Mouse (Mus musculus): ENCODE results near the gene Shf.

Shf gene

DNA sequence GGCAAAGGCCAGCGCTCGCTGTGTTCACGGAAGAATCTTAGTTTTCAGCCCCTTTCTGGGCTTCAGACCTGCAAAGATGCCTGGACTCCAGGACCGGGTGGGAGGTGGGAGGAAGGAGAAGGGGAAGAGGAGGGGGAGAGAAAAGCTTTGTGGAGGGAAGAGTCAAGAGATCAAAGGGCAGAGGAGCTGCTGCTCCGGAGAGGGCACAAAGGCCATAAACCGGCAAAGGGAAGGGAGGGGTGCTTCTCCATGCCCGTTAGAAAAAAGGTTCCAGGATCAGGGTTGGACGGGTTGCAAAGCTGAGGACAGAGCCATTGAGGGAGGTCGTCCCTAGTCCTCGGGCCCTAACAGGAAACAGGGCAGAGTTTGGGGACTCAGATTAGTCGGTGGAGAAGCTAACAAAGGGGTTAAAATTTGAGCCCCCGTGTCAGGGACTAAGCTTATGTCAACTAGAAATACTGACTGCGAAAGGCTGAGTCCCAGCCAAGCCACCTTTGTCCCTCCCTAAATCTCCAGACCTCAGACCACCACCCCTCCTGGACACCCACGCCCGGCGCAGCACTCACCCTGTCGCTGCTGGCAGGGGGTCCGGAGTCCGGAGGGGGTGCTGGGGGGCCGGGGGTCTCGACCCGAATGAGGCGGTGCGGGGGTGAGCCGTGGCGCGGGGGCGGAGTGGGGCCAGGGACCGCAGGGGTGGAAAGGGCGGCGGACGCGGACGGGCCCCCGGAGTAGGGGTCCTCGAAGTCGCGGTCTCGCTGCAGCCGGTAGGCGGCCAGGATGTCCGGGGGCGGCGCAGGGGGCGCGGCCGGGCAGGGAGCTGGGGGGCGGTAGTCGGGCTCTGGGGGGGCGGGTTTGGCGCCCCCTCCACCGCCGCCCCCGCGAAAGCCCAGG is 636 bp downstream of the Shf start:
- peak; percentile 47 for DNase-seq (ENCODE audit: low read depth)

DNA sequence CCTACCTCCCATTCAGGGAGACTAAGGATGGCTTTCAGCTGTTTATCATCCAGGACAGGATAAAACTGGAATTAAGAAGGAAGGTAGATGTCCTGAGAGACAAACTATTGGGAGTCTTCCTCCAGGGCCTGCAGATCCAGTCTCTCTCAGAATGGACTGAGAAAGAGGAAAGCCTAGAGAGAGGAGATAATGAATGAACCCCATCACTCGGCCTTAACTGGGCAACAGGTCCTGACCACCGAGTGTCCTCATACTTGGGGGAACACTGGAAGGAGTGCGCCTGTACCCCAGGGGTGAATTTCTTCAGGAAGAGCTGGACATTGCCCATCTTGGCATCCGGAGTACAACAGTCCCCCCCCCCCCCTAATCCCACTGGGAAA is 1.3 kb downstream of the Shf start:
- no peak for DNase-seq (ENCODE audit: low read depth)

DNA sequence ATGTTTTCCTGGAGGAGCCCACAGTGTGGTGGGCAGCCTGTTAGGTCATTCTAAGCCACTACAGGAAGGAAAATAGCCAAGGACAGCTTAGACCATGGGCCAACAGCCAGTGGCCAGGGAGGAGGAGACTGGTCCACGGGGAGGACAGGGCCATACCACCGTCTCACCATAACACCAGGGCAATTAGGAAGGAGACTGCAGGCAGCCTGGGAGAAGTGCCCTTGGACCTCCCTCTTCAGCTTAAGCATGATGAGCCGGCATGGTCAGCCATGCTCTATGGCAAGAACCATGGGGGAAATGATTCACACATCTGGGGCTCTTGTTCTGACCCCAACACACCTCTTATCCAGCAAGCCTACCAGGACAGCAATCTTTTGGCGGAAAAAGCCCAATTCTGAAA is 1.8 kb downstream of the Shf start:
- peak; percentile 77 for DNase-seq (ENCODE audit: low read depth)

DNA sequence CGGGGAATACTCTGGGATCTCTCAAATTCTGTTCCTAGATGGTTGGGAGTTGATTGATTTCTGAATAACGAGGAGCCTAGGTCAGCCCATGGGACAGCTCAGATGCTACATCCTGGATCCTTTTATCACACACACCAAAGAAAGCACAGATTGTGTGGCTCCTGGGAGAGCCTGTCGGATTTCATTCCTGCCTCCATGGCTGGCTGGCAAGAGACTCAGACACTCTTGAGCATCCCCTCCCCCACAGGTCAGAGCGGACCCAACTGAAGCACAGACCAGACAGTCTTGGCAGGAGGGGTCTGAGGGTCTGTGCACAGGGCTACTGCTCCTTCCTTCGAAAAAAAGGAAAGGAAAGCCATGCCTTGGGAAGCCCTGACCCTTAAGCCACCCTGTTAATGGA is 2.3 kb downstream of the Shf start:
- DNase-seq (ENCODE audit: low read depth): no peak

DNA sequence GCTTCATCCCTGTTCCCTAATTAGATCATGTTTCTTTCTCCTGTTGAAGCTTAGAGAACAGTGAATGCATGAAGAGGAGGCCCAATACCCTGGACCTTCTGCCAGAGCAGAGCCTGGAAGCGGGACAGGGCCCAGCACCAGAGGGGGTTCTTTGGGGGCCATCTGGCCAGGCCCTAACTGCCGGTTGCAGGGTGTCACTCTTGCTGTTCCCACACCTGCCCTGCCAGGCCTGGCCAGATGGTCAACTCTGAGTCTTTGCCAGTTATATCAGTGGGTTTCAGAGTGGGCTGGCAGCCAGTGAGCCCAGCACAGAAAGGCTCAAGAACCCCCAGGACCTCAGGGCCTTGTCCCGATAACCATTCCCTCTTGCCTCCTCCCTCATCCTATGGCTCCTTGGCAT is 2.9 kb downstream of the Shf start:
- no peak for DNase-seq (ENCODE audit: low read depth)

DNA sequence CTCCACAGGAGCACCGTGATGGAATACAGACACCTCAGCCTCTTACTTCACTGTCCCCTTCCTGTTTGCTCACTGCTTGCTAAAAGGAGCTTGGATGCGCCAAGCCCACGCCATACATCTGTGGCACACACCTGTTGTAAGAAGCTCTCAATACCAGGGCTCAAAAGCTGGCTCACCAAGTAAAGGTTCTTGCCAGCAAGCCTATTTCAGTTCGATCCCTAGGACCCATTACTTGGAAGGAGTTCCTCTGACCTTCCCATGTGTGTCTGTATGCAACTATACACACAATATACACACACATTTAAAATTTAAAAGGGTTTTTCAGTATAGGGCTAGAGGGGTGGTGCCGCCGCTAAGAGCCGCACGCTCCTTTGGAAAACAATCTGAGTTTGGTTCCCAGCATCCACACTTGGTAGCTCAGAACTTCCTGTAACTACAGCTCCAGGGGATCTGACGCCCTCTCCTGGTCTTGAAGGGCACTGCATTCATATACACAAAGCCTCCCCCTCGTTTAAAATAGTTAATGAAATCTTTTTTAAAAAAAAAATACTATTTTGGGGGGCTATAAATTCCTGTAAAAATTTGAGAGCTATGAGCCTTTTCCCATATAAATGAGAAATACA is 3.6 kb downstream of the Shf start:
- peak; percentile 35 for DNase-seq (ENCODE audit: low read depth)

DNA sequence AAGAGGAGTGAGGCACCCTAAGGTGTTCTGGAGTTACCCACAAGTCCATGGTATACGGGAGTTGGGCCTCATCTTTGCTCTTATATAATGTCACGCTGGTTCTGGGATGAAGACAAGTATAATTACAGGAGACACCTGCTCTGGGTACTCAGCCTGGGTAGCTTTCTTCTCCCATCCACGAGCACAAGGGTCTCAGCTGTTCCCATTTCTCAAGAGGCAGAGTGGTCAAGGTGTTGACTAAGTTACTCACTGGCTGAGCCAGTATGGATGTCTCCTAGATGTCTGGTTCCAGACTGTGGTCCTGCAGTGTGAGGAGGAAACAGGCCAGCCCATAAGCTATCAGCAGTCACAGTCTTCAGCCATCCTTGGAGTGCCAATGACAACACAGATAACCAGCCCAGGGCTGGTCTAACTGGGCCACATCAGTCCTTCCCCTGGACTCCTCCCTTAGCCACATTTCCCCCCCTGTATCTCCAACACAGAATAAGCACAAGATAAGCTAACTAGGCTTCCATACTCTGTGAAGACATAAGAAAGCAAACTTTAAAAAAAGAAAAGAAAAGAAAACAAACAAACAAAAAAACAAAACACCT is 4.5 kb downstream of the Shf start:
- DNase-seq (ENCODE audit: low read depth): peak; percentile 27

DNA sequence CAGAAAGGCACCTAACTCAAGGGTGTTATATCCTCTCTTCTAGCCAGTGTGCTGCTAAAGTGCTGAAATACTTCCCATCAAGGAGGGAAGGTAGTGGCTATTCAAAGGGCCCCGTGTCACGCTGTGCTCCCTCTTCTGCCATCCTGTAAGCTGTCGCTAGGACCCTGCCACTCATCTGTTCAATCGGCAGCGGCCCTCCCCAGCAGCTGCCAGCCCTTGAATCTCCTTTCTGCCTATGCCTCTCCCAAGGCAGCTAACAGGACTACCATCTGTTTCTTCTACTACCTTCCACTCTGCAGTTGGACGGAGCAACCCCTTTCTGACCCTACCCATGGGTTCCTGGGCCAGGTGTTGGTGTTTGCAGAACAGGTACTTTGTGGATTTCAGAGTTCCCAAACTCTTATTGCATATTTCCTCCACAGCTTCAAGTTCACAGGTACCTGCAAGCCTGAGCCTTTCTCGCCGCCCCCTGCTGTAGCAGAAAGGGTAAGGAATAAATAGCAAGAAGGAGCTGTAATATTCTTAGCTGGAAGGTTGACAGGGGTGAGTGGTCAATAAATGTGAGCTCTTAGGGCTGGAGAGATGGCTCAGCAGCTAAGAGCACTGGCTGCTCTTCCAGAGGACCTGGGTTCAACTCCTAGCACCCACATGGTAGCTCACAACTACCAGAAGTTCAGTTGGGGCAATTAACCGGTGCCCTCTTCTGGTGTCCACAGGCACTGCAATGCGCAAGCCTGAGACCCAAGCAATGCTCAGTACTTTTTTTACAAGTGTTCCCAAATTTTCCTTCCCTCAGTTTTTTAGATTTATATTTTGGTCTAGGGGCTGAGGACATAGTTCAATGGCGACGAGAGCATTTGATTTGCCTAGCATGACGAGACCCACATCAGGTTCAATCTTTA is 6.1 kb downstream of the Shf start:
- no peak for DNase-seq (ENCODE audit: low read depth)

DNA sequence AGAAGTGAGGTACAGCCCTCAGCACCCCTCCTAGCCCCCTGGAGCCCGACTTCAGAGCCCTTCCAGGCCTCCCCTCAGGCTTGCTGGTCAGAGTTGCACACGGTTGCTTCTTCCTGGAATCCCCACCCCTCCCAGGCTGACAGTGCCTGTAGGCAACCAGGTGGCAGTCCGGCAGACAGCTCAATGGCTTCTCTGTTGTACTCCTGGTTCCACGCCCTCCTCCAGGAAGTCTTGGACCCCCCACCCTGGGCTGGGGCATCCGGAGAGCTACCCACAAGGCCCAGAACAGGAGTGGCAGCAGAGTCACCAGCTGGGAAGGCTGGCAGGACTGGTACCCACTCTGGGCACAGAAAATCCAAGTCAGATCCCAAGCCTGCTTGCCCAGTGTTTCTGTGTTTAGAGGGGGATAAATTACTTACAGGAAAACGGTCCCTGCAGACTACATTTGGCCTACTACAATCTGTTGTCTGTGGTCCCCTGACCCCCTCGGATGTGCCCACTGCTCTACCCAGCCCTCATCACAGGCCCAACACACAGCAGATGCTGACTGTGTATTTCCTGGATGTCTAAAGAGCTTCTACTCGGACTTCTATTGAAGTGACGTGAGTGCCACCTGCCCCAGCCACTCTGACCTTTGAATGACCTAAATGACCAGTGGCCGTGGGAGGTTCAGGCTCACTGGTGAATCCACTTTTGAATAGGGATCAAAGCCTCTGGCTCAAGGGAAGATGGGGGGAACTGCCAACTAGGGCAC is 6.9 kb downstream of the Shf start:
- no peak for DNase-seq (ENCODE audit: low read depth)

DNA sequence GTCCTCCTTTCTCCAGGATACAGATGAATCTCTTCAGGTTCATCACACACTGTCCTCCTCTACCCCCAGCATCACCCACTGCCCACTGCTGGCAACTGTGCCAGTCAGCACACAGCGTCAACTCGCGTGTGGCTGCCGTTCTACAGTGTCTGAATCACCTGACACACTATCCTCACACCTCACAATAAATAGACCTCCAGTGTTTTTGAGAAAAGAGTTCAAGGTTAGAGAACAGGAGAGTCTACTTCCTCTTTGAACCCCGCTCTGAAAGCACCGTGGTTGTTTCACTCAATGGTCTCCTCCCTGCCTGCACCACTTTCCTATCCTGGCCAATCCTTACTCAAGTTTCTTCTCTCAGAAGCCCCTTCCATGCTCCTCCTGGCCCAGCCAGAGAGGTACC is 7.8 kb downstream of the Shf start:
- DNase-seq (ENCODE audit: low read depth): no peak

DNA sequence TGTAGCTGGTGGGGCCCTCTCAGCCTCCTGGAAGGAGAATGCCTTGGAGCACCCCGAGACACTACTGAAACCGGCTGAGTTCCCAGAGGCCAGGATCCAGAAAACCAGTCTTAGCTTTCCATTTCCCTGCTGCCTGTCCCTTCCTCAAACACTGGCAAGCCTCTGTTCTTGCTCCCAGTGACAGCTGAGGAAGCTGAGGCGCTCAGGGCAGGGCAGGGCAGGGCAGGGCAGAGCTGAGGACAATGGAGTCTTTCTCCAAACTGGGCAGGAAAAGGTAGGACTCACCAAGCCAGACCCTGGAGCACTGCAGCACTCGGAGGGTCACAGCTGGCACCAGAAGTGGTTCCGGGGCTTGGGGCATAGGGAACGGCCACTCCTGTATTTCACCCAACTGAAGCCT is 8.7 kb downstream of the Shf start:
- no peak for DNase-seq (ENCODE audit: low read depth)

DNA sequence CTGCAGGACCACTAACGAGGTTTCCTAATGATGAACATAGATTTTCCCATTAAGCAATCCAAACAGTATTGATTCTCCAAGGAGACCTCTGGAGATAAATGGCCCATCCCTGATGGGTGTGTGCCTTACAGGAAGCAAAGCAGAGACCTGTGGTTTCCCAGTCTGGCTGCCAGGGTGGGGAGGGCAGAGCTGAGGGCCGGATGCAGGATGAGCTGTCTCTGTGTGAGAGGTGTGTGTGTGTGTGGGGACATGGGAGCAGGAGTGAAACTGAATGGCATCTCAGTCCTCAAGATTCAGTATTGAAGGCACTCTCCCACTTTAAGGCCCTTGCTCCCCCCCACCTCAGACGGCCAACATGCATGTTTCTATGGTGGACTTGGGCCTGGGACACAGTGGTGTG is 12.8 kb downstream of the Shf start:
- peak; percentile 35 for DNase-seq (ENCODE audit: low read depth)

DNA sequence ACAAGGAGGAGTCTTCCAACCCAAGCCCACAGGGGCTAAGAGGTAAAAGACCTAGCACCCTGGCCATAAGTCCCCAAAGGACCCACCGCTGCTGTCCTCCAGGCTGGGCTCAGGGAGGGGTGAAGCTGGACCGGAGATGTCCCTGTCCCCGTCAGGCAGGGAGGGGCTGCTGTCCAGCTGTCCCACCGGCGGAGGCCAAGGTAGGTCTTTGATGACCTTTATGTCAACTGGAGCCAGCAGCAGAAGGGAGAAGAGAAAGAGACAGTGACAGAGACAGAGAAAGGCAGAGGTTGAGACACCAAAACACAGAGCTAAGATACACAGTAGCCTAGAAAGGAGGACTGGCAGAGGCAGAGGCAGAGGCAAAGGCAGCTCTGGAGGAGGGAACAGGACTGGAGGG is 13.6 kb downstream of the Shf start:
- DNase-seq (ENCODE audit: low read depth): no peak

DNA sequence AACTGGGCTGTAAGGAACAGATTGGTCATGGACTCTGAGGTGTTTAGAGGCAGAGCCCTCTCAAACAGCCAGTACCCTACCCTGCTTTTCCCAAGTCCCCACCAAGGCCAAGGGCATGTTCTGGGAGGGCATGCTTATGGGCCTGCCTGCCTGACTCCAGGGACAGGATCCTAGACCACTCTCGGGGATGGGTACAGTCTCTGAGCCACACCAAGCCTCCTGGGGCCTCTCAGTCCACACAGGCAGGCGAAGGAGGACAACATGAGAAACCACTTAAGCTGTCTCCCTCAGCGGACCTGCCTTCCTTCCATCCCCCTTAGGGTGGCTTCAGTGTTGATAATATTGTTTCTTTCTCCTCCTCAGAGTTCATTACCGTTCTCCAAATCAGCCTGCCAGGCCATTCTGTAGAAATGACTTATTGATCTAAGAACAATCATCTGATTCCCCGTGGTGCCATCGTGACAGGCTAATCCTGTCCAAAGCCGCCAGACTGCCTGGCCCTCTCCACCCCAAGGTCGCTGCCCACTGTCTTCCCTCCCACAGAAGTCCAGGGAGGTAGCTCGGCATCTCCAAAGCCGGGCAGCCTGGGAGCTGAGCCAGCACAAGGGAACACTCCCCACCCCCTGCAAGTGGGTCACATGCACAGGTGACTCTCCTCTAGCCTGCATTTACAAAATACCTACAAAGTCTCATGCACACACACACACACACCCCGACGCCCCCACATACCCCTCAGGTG is 14.6 kb downstream of the Shf start:
- no peak for DNase-seq (ENCODE audit: low read depth)

DNA sequence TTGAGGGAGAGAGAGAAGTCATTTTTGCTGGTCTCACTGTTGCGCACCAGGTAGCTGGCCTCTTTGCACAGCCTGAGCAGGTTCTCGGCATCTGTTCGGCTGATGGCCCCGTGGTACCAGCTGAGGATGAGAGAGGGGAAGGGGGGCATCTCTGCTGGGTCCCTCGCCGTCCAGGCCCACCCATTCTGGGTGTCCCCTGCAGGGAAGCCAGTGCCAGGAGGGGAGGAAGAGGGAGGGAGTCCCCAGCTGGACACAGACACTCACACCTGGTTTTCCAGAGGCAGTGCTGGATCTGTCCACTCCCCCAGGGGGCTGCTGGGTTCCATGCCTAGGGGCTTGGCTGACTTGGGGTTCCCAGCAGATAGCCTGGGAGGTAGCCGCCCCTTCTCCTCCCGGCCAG is 15.2 kb downstream of the Shf start:
- DNase-seq (ENCODE audit: low read depth): no peak

DNA sequence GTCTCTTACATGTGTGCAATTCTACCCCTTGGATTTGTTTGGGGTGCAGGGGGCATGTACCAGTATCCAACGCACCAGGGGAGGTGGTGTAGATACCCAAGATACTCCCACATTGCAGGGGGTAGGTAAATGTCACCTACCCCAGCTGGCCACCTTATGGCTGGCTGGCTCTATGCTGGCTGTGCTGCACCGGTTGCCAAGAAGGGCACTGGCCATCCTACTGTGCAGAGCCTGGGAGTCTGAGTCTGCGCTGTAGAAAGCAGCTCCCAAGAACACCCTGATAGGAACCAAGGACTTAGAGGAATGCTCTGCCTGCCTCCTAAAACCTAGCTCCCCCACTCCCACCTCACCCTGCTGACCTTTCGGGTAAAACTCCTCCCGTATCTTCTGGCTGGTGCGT is 16.0 kb downstream of the Shf start:
- no peak for DNase-seq (ENCODE audit: low read depth)

DNA sequence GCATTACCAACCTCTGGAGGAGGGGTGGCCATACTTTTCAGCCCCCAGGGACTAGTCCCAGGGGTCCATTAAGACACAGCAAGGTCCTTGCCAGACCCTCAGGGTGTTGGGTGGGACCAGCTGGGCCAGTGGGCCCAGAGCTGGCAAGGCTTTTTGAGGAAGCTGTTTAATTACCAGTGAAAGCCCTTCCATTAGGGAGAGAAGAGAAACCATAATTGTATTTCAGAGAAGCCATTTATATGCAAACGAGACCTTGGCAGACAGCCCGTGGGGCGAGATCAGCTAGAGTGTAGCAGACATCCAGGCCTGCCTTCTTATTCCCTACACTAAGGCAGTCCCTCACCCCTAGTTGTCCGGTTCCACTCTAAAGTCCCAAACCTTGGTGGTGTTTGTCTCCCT is 17.0 kb downstream of the Shf start:
- DNase-seq (ENCODE audit: low read depth): no peak

DNA sequence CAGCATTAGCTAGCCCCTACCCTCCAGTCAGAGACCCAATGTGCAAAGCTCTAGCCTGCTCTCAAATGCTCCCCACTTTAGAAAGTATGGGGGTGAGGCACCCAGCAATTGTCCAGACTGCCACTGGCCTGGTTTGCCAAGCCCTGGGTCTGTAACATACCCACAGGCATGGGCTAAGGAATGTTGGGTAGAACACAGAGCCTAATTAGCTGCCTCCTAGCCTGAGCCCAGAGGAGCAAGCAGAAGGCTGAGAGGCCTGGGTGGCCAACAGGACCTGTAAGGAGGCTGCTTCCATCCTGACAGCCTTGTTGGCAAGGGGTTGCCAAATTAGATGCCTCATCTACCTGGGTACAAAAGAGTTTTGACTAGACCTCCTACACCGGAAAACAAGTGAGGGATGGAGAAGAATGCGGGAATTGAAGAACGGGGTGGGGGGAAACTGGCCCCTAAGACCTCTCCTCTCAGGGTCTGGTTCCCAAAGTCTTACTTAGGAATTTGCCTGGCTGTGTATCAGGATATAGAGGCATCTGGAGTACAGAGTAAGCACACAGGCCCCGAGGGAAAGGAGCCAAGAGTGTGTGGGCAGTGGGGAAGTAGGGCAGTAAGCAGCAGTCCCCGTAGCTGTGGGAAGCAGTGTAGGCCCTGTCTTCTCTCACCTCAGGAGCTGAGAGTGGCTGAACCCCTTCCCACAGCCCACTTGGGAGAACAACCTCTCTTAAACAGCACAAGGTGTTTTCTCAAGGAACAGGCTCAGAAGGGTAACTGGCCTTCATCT is 17.6 kb downstream of the Shf start:
- no peak for DNase-seq (ENCODE audit: low read depth)

DNA sequence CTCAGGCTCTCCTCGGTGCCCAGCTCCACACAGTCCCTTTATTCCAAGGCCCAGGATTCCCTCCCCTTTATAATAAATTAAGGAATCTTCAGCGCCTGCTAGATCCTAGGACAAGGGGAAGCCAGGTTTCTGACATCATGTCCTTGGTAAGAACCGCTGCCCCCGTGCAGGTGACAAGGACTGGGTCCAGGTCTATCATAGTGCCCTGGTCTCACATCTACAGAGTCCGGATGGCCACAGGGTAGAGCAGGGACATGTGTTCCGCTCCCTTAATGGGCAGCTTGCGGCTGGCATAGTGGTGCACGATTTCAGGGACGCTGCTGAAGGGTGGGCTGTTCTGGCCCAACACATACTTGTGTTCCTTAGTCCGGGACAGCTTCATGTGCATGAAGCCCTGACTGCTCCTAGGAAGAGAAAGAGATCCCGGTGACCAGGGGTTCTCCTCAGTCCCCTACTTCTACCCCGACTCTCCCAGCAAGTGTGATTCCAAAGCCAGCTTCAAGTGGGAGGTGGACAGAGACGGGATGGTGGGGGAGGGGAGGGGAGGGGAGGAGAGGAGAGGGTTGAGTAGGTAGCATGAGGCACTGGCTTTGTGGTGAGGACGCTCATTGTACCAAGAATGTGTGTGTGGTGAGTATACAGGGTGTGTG is 19.7 kb downstream of the Shf start:
- DNase-seq (ENCODE audit: low read depth): no peak
